Mouse (Mus musculus) adrenal gland, adult 2 months (tissue): ENCODE data around the gene Pkig. TPM values are rescaled to one million over a fixed set of nuclear protein-coding genes. Genes with fewer than 3 reads are reported as not detected.

Experiments
- DNase-seq: peaks from one replicate; pipeline ENCODE4 v3.0.0; 2021
- polyA plus RNA-seq: library from polyadenylated mRNA; depleted of rRNA; stranded (reverse); fragments of >200 nt; gene quantifications from 2 replicates; pipeline ENCODE4 v1.2.3, GENCODE M21; 2012
- total RNA-seq, 2 experiments: library from RNA; stranded (reverse); gene quantifications; 2 replicates each; pipeline ENCODE4 v1.2.3; 2021

Gene Pkig
- total and polyA plus RNA-seq, 3 experiments: 37.1 to 147 (median 49.1) TPM

DNA sequence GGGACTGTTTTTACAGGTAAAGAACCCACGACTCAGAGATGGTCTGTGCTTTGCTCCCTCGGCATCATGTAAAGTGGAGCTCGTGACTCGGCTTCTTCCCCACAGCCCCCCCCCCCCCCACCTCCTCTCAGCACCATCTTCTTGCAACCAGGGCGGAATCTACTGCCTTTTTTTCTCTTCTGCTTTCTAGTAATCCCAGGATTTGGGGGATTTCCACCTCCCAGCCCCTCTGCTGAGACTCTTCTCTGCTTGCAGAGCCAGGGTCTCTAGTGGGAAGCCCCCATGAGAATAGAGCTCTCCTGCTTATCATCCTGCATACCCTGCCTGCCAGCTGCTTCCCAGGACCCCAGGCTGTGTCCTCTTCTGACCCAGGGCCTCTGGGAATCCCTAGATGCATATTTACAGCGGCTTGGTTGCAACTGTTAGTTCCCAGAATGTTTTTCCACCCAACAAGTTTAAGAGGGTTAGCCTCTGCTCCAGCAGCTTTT is 50.6 kb downstream of the Pkig start:
- DNase-seq: no peak

- DNase-seq: no peak
These were observed 51.8 kb downstream of the Pkig start for GRCm38 (mm10) chr2:163710000-163710399.

DNA sequence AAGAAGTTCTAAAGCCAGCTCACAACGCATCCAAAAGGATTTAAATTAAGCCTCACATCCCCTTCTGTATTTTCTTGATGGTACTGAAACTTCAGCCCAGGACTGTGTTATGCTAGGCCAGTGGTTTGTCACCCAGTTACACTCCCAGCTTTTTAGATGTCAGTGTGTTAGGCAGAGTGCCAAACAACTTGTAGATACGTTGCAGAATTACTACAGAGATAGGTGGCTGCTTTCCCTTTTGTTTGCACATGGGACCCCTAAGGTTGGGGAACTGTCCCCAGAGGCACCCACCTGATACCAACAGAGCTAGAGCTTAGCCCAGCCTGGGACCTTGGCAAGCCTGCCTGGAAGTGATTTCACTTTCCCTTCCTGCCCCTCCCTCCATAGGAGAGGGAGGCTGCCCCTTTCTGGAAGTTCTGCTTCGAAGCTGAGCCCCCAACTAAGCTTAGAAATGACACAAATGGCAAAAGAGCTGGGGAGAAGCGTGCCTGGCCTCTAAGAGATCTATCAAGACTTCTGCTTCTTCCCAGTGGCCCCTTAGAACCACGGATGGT is 52.5 kb downstream of the Pkig start:
- no peak for DNase-seq

- no peak for DNase-seq
These were observed 53.2 kb downstream of the Pkig start for GRCm38 (mm10) chr2:163711368-163711868.

- DNase-seq: no peak
These were observed 54.3 kb downstream of the Pkig start for GRCm38 (mm10) chr2:163712473-163712872.

- no peak for DNase-seq
These were observed 54.7 kb downstream of the Pkig start for GRCm38 (mm10) chr2:163712874-163713273.

DNA sequence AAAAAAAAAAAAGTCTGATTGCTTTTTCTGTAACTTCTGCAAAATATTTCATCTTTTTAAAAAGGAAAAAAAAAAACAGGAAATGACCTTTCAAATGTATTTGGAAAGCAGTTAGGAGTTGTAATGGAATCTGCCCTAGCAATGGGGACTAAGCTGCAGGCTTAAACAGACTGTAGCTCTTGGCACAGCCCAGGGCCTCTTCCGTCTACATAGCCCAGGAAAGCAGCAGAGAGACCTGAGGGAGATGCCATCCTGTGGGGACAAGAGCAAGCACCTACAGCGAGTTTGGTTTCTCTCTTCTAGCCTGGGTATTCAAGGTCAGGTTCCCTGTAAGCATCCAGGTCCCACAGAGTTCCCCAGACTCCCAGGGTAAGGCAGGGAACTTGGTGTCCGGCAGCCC is 55.2 kb downstream of the Pkig start:
- no peak for DNase-seq

GRCm38 (mm10) chr2:163716448-163716847 is 58.3 kb downstream of the Pkig start:
- DNase-seq: no peak

- DNase-seq: no peak
These were observed 58.7 kb downstream of the Pkig start for GRCm38 (mm10) chr2:163716853-163717252.

GRCm38 (mm10) chr2:163718526-163718925 is 60.3 kb downstream of the Pkig start:
- no peak for DNase-seq

GRCm38 (mm10) chr2:163718951-163719603 is 60.9 kb downstream of the Pkig start:
- DNase-seq: peak; percentile 80

DNA sequence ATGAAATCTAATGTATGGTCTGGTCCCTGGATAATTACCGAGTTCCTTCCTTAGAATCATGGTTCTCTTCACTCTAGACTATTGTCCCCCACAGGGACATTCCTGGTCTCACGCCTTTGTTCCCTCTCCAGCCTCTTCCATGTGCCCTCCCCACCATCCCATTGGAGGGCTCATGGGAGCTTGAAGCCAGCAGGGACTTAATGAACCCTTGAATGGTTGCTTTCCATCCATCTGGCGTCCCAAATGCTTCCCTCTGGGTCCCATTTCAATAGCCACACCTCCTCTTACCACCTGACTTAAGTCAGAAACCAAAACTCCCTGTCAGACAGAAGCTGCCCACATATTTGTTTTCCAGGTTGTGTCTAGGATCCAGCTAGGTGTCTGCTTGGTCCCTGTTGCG is 61.4 kb downstream of the Pkig start:
- DNase-seq: no peak

- peak; percentile 84 for DNase-seq
These were observed 64.4 kb downstream of the Pkig start for GRCm38 (mm10) chr2:163722550-163722949.

DNA sequence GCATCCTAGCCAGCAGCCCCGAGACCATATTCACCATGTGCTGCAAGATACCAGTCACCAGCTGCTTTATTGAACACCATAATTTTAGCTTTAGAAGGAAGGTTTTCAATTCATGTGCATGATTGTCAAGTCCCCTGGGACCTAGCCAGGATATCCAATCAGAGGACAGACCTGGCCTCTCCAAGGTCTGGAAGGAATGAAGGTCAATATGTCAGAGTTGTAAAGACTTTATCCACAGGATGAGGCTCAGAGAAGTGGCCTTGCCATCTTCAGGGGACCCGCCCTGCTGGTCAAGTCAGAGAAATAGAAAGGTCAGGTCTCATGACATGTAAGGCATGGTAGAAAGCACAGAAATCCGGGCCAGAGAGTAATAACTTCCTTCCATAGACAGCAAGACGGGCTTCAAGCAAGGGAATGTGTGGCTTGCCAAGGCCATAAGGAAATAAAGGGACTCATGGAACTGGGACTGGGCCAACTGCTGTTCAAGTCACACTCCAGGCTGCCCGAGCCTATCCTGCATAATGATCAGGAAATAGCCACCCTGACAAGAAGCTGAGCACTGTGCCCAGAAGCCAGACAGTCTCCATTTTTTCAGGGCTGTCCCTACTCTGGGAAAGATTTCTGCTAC is 68.7 kb downstream of the Pkig start:
- DNase-seq: peak; percentile 70

DNA sequence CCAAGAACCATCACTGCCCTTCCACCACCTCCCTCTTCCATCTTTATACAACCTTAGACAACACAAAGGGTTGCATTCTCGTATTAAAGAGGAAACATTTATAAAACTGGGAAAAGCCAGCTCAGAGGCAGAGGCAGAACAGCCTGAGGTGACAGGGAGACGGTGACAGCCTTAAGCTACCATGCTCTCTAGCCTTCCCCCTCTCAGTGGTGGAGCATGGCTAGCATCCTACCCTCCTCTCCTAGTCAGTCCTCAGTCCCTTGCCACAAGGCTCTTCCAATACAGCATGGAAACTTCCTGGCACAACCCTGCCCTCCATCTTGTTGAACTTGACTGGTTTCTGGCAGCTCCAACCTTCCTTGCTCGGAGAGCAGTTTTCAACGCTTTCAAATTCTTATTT is 70.1 kb downstream of the Pkig start:
- DNase-seq: no peak

DNA sequence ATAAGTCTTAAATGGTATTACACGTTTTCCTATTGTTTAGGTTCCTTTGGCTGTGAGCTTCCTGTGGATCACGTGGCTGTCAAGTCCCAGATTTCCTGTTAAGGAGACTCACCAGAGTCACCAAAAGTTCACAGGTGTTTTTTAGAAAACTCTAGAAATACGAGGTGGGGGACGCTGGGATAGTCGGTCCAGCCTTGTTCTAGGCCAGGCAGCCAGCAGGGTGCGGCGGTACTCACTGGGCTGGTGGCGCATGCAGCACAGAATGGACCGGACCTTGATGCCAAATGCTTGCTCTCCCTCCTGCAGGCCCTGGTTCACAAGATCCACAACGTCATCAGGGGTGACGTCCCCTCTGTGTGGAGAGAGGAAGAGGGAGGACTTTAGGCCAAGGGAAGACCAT is 73.8 kb downstream of the Pkig start:
- no peak for DNase-seq

GRCm38 (mm10) chr2:163735163-163735562 is 77.0 kb downstream of the Pkig start:
- DNase-seq: no peak

- peak; percentile 63 for DNase-seq
These were observed 77.8 kb downstream of the Pkig start for GRCm38 (mm10) chr2:163735980-163736379.

DNA sequence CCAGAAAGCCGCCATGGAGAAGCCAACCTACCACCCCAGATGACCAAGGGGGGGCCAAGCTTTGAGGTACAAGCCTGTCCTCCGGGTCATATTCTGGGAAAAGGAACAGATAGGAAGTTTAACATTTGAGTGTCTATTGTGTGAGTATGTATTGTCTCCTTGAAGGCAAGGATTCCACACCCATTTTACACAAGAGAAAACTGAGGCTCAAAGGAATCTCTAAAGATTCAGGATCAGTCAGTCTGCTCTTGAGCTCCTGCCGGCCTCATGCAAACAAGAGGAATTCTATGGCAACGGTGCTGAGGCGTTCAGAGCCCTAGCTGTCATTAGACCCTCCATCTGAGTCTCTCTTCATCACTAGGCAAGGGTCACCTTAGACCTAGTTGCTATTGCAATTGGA is 84.5 kb downstream of the Pkig start:
- DNase-seq: no peak

- DNase-seq: no peak
These were observed 85.2 kb downstream of the Pkig start for GRCm38 (mm10) chr2:163743357-163743756.

- DNase-seq: no peak
These were observed 86.8 kb downstream of the Pkig start for GRCm38 (mm10) chr2:163744801-163745570.
